Mouse (Mus musculus) MEL (cell line): ENCODE data around the gene Tmem169. TPM values are rescaled to one million over a fixed set of nuclear protein-coding genes. Genes with fewer than 3 reads are reported as not detected.

Experiments used
- DNase-seq: peaks from one replicate; pipeline ENCODE4 v3.0.0; 2011; ENCODE audit warnings: low read depth, low spot score
- H3K27ac ChIP-seq: 2 replicates; pipeline ENCODE4 v1.5.1; 2012; ENCODE audit warnings: low read depth, mild to moderate bottlenecking, control low read depth, low read length, moderate library complexity; ENCODE audit not compliant: control insufficient read depth
- H3K27me3 ChIP-seq, 2 experiments: fragments of 150-350 bp in 1 of 2; sonication (generic) in 1 of 2; 2 replicates each; pipeline ENCODE4 v1.6.1; 2012; ENCODE audit warnings: low read length in 2 of 2, mild to moderate bottlenecking in 2 of 2, improper control_type of control experiment in 1 of 2, moderate library complexity in 1 of 2; ENCODE audit not compliant: insufficient read depth in 2 of 2, control insufficient read depth in 1 of 2
- H3K36me3 ChIP-seq, 2 experiments: 2 replicates each; pipeline ENCODE4 v1.6.1; 2012 to 2014; ENCODE audit warnings: low read length in 2 of 2, improper control_type of control experiment in 1 of 2, inconsistent platforms in 1 of 2, mild to moderate bottlenecking in 1 of 2; ENCODE audit not compliant: insufficient read depth in 2 of 2, control insufficient read depth in 1 of 2
- H3K4me1 ChIP-seq, 2 experiments: fragments of 150-350 bp in 1 of 2; sonication (generic) in 1 of 2; 2 replicates each; pipeline ENCODE4 v1.6.1; 2012; ENCODE audit warnings: low read length in 2 of 2, improper control_type of control experiment in 1 of 2, mild to moderate bottlenecking in 1 of 2; ENCODE audit not compliant: insufficient read depth in 2 of 2, control insufficient read depth in 1 of 2
- H3K4me3 ChIP-seq, 2 experiments: fragments of 150-350 bp in 1 of 2; sonication (generic) in 1 of 2; 2 replicates each; pipeline ENCODE4 v1.5.1; 2012; ENCODE audit warnings: low read depth in 2 of 2, low read length in 2 of 2, mild to moderate bottlenecking in 2 of 2, moderate library complexity in 2 of 2, control low read depth in 1 of 2, improper control_type of control experiment in 1 of 2; ENCODE audit not compliant: control insufficient read depth in 1 of 2, insufficient read depth in 1 of 2
- H3K79me2 ChIP-seq: 2 replicates; pipeline ENCODE4 v1.6.1; 2012; ENCODE audit warnings: mild to moderate bottlenecking, low read length, moderate library complexity; ENCODE audit not compliant: control insufficient read depth, poor library complexity, insufficient read depth
- H3K9ac ChIP-seq: 2 replicates; pipeline ENCODE4 v1.6.1; 2012; ENCODE audit warnings: low read depth, mild to moderate bottlenecking, control low read depth, low read length, moderate library complexity; ENCODE audit not compliant: control insufficient read depth, poor library complexity, severe bottlenecking
- H3K9me3 ChIP-seq: fragments of 150-350 bp; sonication (generic); replicated peaks from 2 replicates; pipeline ENCODE4 v1.6.1; 2012; ENCODE audit warnings: mild to moderate bottlenecking, low read length, improper control_type of control experiment, moderate library complexity; ENCODE audit not compliant: insufficient read depth
- CTCF ChIP-seq, 3 experiments: IDR thresholded peaks in 2 of 3; conservative IDR thresholded peaks in 1 of 3; 2 replicates each; pipeline ENCODE4 v1.5.1; 2011 to 2012; ENCODE audit warnings: low read length in 3 of 3, low read depth in 2 of 3, mild to moderate bottlenecking in 2 of 3, improper control_type of control experiment in 1 of 3, inconsistent platforms in 1 of 3, mixed read lengths in 1 of 3, moderate library complexity in 1 of 3; ENCODE audit not compliant: control insufficient read depth in 1 of 3, insufficient read depth in 1 of 3, poor library complexity in 1 of 3, severe bottlenecking in 1 of 3
- E2F4 ChIP-seq: IDR thresholded peaks from 2 replicates; pipeline ENCODE4 v1.6.1; 2011; ENCODE audit warnings: low read depth, low read length, improper control_type of control experiment, borderline replicate concordance
- EP300 ChIP-seq, 2 experiments: IDR thresholded peaks; 2 replicates each; pipeline ENCODE4 v1.6.1; 2011; ENCODE audit warnings: improper control_type of control experiment in 2 of 2, low read length in 2 of 2, low read depth in 1 of 2, mild to moderate bottlenecking in 1 of 2
- ETS1 ChIP-seq: IDR thresholded peaks from 2 replicates; pipeline ENCODE4 v1.6.1; 2012; ENCODE audit warnings: low read depth, mild to moderate bottlenecking, inconsistent platforms, low read length, improper control_type of control experiment, moderate library complexity
- GATA1 ChIP-seq: IDR thresholded peaks from 2 replicates; pipeline ENCODE4 v1.6.1; 2011; ENCODE audit warnings: low read depth, low read length, improper control_type of control experiment
- KAT2A ChIP-seq: conservative IDR thresholded peaks from 2 replicates; pipeline ENCODE4 v1.6.1; 2012; ENCODE audit warnings: low read depth, low read length, improper control_type of control experiment, inconsistent platforms
- MAFK ChIP-seq: IDR thresholded peaks from 2 replicates; pipeline ENCODE4 v1.6.1; 2011; ENCODE audit warnings: low read depth, mild to moderate bottlenecking, low read length, improper control_type of control experiment, borderline replicate concordance
- MAX ChIP-seq: IDR thresholded peaks from 2 replicates; pipeline ENCODE4 v1.6.1; 2011; ENCODE audit warnings: low read length, improper control_type of control experiment
- NRF1 ChIP-seq: IDR thresholded peaks from 2 replicates; pipeline ENCODE4 v1.6.1; 2014; ENCODE audit warnings: low read depth, mild to moderate bottlenecking, inconsistent platforms, low read length, improper control_type of control experiment, moderate library complexity; ENCODE audit not compliant: poor library complexity, insufficient read depth, severe bottlenecking
- POLR2AphosphoS2 ChIP-seq: IDR thresholded peaks from 2 replicates; pipeline ENCODE4 v1.6.1; 2011; ENCODE audit warnings: low read length, improper control_type of control experiment
- POLR2AphosphoS5 ChIP-seq: IDR thresholded peaks from 2 replicates; pipeline ENCODE4 v1.6.1; 2012; ENCODE audit warnings: low read depth, borderline replicate concordance, mild to moderate bottlenecking, inconsistent platforms, low read length, moderate library complexity, mixed read lengths
- RCOR1 ChIP-seq: IDR thresholded peaks from 2 replicates; pipeline ENCODE4 v1.6.1; 2012; ENCODE audit warnings: low read depth, mild to moderate bottlenecking, inconsistent platforms, low read length, improper control_type of control experiment
- TAL1 ChIP-seq: IDR thresholded peaks from 2 replicates; pipeline ENCODE4 v1.6.1; 2012; ENCODE audit warnings: mild to moderate bottlenecking, inconsistent platforms, low read length, moderate library complexity, mixed read lengths
- TBP ChIP-seq: IDR thresholded peaks from 2 replicates; pipeline ENCODE4 v1.8.0; 2011; ENCODE audit warnings: low read depth, low read length, improper control_type of control experiment
- ZKSCAN1 ChIP-seq: IDR thresholded peaks from 2 replicates; pipeline ENCODE4 v1.6.1; 2012; ENCODE audit warnings: low read depth, mild to moderate bottlenecking, inconsistent platforms, low read length, improper control_type of control experiment, moderate library complexity
- polyA plus RNA-seq, 2 experiments: library from polyadenylated mRNA; stranded (reverse) in 1 of 2; unstranded in 1 of 2; fragments of >175 nt in 1 of 2; fragments of >200 nt in 1 of 2; gene quantifications; 2 replicates each; pipeline versions ENCODE4 v1.2.1 to v1.2.4; 2012; ENCODE audit warnings: low replicate concordance in 2 of 2, low read depth in 1 of 2; ENCODE audit not compliant: insufficient read length in 2 of 2, insufficient read depth in 1 of 2, missing spikeins in 1 of 2
- total RNA-seq: library from RNA; depleted of rRNA; stranded (reverse); fragments of 300-350 nt; gene quantifications from 2 replicates; pipeline ENCODE4 v1.2.3, GENCODE M21; 2012

Tmem169 gene
- total and polyA plus RNA-seq, 3 experiments: 0.06 TPM; not detected in 2

GRCm38 (mm10) chr1:72309744-72310424, 25.7 kb downstream of the Tmem169 start (continued):
- no peak for TF ChIP-seq TBP
- TF ChIP-seq E2F4: no peak

- H3K27me3 ChIP-seq: no peaks in the 10 kb centered on the region
- TF ChIP-seq TBP: no peak
- no peak for TF ChIP-seq CTCF (IDR thresholded peaks at IDR 0.05 in 2 of 3, conservative IDR thresholded peaks at IDR 0.05 in 1 of 3; ENCODE audit: control insufficient read depth in 1 of 3, insufficient read depth in 1 of 3, low read depth in 2 of 3, low read length in 3 of 3, poor library complexity in 1 of 3, severe bottlenecking in 1 of 3)
- no peak for TF ChIP-seq ETS1
- no peak for TF ChIP-seq KAT2A
- no peak for TF ChIP-seq ZKSCAN1
- TF ChIP-seq MAX: no peak
- TF ChIP-seq MAFK: no peak
- no peak for TF ChIP-seq POLR2AphosphoS2
- TF ChIP-seq RCOR1: no peak
- no peak for TF ChIP-seq POLR2AphosphoS5
- no peak for TF ChIP-seq TAL1
- TF ChIP-seq GATA1: no peak
- TF ChIP-seq EP300 (IDR thresholded peaks at IDR 0.05; ENCODE audit: low read depth in 1 of 2, low read length in 2 of 2): no peak
- TF ChIP-seq NRF1: no peak
- peaks cover 5% of the 10 kb centered on the region; the same call in 1 of the 2 replicates for H3K79me2 ChIP-seq
- no peak overlapping the region for H3K9ac ChIP-seq
- H3K27ac ChIP-seq: no peak overlapping the region
- no peak for DNase-seq
- H3K9me3 ChIP-seq: no peaks in the 10 kb centered on the region
- no peak overlapping the region for H3K4me3 ChIP-seq
- peaks cover 0 to 7% of the 10 kb centered on the region in 2 experiments; a peak in 3 of 4 replicates for H3K4me1 ChIP-seq
- H3K36me3 ChIP-seq: peaks cover 5 to 11% of the 10 kb centered on the region in 2 experiments
Observed at GRCm38 (mm10) chr1:72312701-72313398, 28.7 kb downstream of the Tmem169 start.
